Mouse (Mus musculus): Measurements from ENCODE around the gene Orai1. TPM values are rescaled to one million over a fixed set of nuclear protein-coding genes. Genes with fewer than 3 reads are reported as not detected.

Gene Orai1
- total and polyA plus RNA-seq, 2 experiments from 2014 or later: 21.2 to 23.9 TPM

GRCm38 (mm10) chr5:123035089-123035488 lies 20.2 kb downstream of the Orai1 start:
- whole genome bisulfite sequencing: 82% methylated on average over 4 of the region's 4 CpGs

GRCm38 (mm10) chr5:123035564-123035963 lies 20.7 kb downstream of the Orai1 start:
- DNase-seq (ENCODE audit: low spot score): no peak

More at GRCm38 (mm10) chr5:123035089-123035488, 20.2 kb downstream of the Orai1 start:
- no peaks in the 10 kb centered on the region for H3K27me3 ChIP-seq (ENCODE audit: control insufficient read depth, insufficient read depth, low read length)
- H3K9ac ChIP-seq (replicated peaks; ENCODE audit: low read depth, low read length): no peak overlapping the region
- no peaks in the 10 kb centered on the region for H3K9me3 ChIP-seq (replicated peaks; ENCODE audit: control insufficient read depth, low read length)
- TF ChIP-seq EP300 (IDR thresholded peaks at IDR 0.05; ENCODE audit: low read depth) (no peak), CTCF (IDR thresholded peaks at IDR 0.05; ENCODE audit: low read depth) (no peak)
- peaks cover 12% of the 10 kb centered on the region; the same call in 1 of the 2 replicates for H3K36me3 ChIP-seq (replicated peaks; ENCODE audit: control insufficient read depth, insufficient read depth, low read length)
- H3K4me1 ChIP-seq (ENCODE audit: control insufficient read depth, insufficient read depth): peaks cover 17% of the 10 kb centered on the region; the same call in 1 of the 2 replicates
- H3K4me3 ChIP-seq (ENCODE audit: low read depth, low read length): no peak overlapping the region
- H3K27ac ChIP-seq (ENCODE audit: low read depth): no peak overlapping the region
- no peak overlapping the region for H3K4me2 ChIP-seq (ENCODE audit: low read depth, low read length)
- DNase-seq (ENCODE audit: low spot score): no peak
- no peak for ATAC-seq (ENCODE audit: insufficient read depth, low read depth)

GRCm38 (mm10) chr5:123038115-123038514 lies 23.2 kb downstream of the Orai1 start:
- Histone ChIP-seq H3K4me2 (ENCODE audit: low read depth, low read length) (no peak overlapping the region), H3K27ac (ENCODE audit: low read depth) (no peak overlapping the region), H3K36me3 (replicated peaks; ENCODE audit: control insufficient read depth, insufficient read depth, low read length) (no peaks in the 10 kb centered on the region), H3K4me1 (ENCODE audit: control insufficient read depth, insufficient read depth) (peaks cover 23% of the 10 kb centered on the region; the same call in 1 of the 2 replicates), H3K9me3 (replicated peaks; ENCODE audit: control insufficient read depth, low read length) (no peaks in the 10 kb centered on the region), H3K9ac (replicated peaks; ENCODE audit: low read depth, low read length) (no peak overlapping the region), H3K27me3 (ENCODE audit: control insufficient read depth, insufficient read depth, low read length) (no peaks in the 10 kb centered on the region), H3K4me3 (ENCODE audit: low read depth, low read length) (no peak overlapping the region)
- DNase-seq (ENCODE audit: low spot score) (no peak), ATAC-seq (ENCODE audit: insufficient read depth, low read depth) (no peak)
- no peak for TF ChIP-seq CTCF (IDR thresholded peaks at IDR 0.05; ENCODE audit: low read depth)
- no peak for TF ChIP-seq EP300 (IDR thresholded peaks at IDR 0.05; ENCODE audit: low read depth)
- 67% methylated on average over 5 of the region's 5 CpGs for WGBS

More at GRCm38 (mm10) chr5:123035564-123035963, 20.7 kb downstream of the Orai1 start:
- no peaks in the 10 kb centered on the region for H3K9me3 ChIP-seq (replicated peaks; ENCODE audit: control insufficient read depth, low read length)
- no peak overlapping the region for H3K4me3 ChIP-seq (ENCODE audit: low read depth, low read length)
- TF ChIP-seq CTCF (IDR thresholded peaks at IDR 0.05; ENCODE audit: low read depth) (no peak), EP300 (IDR thresholded peaks at IDR 0.05; ENCODE audit: low read depth) (no peak)
- H3K36me3 ChIP-seq (replicated peaks; ENCODE audit: control insufficient read depth, insufficient read depth, low read length): peaks cover 7% of the 10 kb centered on the region; the same call in 1 of the 2 replicates
- H3K4me2 ChIP-seq (ENCODE audit: low read depth, low read length): no peak overlapping the region
- H3K9ac ChIP-seq (replicated peaks; ENCODE audit: low read depth, low read length): no peak overlapping the region
- WGBS: 17% methylated on average over 6 of the region's 6 CpGs
- no peak overlapping the region for H3K27ac ChIP-seq (ENCODE audit: low read depth)
- H3K27me3 ChIP-seq (ENCODE audit: control insufficient read depth, insufficient read depth, low read length): no peaks in the 10 kb centered on the region
- H3K4me1 ChIP-seq (ENCODE audit: control insufficient read depth, insufficient read depth): peaks cover 17% of the 10 kb centered on the region; the same call in 1 of the 2 replicates
- ATAC-seq (ENCODE audit: insufficient read depth, low read depth): no peak

- no peak for TF ChIP-seq CTCF (IDR thresholded peaks at IDR 0.05; ENCODE audit: low read depth)
- TF ChIP-seq EP300 (IDR thresholded peaks at IDR 0.05; ENCODE audit: low read depth): no peak
- Histone ChIP-seq H3K4me2 (ENCODE audit: low read depth, low read length) (peak overlapping the region; percentile 67), H3K4me3 (ENCODE audit: low read depth, low read length) (peak overlapping the region; percentile 38), H3K9ac (replicated peaks; ENCODE audit: low read depth, low read length) (no peak overlapping the region; the same call in 1 of the 2 replicates), H3K9me3 (replicated peaks; ENCODE audit: control insufficient read depth, low read length) (no peaks in the 10 kb centered on the region), H3K4me1 (ENCODE audit: control insufficient read depth, insufficient read depth) (peaks cover 23% of the 10 kb centered on the region; the same call in 1 of the 2 replicates), H3K27me3 (ENCODE audit: control insufficient read depth, insufficient read depth, low read length) (no peaks in the 10 kb centered on the region), H3K36me3 (replicated peaks; ENCODE audit: control insufficient read depth, insufficient read depth, low read length) (no peaks in the 10 kb centered on the region), H3K27ac (ENCODE audit: low read depth) (peak overlapping the region; percentile 48)
- DNase-seq (ENCODE audit: low spot score) (peak; percentile 65), ATAC-seq (ENCODE audit: insufficient read depth, low read depth) (peak; percentile 81)
- WGBS: 3% methylated on average over 25 of the region's 25 CpGs
Observed at GRCm38 (mm10) chr5:123039120-123039752, 24.4 kb downstream of the Orai1 start.

- no peak; the same call in 1 of the 2 replicates for ATAC-seq (ENCODE audit: insufficient read depth, low read depth)
- Histone ChIP-seq H3K27ac (ENCODE audit: low read depth) (peak overlapping the region; percentile 65), H3K4me3 (ENCODE audit: low read depth, low read length) (no peak overlapping the region), H3K27me3 (ENCODE audit: control insufficient read depth, insufficient read depth, low read length) (no peaks in the 10 kb centered on the region), H3K9me3 (replicated peaks; ENCODE audit: control insufficient read depth, low read length) (no peaks in the 10 kb centered on the region), H3K36me3 (replicated peaks; ENCODE audit: control insufficient read depth, insufficient read depth, low read length) (no peaks in the 10 kb centered on the region), H3K4me2 (ENCODE audit: low read depth, low read length) (no peak overlapping the region), H3K9ac (replicated peaks; ENCODE audit: low read depth, low read length) (no peak overlapping the region), H3K4me1 (ENCODE audit: control insufficient read depth, insufficient read depth) (peaks cover 15% of the 10 kb centered on the region; the same call in 1 of the 2 replicates)
- no peak for TF ChIP-seq CTCF (IDR thresholded peaks at IDR 0.05; ENCODE audit: low read depth)
- 0 out of 2 replicates have a peak, but pooled peaks have one; percentile 31 for TF ChIP-seq EP300 (IDR thresholded peaks at IDR 0.05; ENCODE audit: low read depth)
- 37% methylated on average over 7 of the region's 7 CpGs for WGBS
- no peak for DNase-seq (ENCODE audit: low spot score)
Observed at GRCm38 (mm10) chr5:123040796-123041195, 25.9 kb downstream of the Orai1 start.
